Mouse (Mus musculus): Measurements from ENCODE around the gene Krt81.

- no peak for TF ChIP-seq POLR2A (IDR thresholded peaks at IDR 0.05; ENCODE audit: extremely low read depth, insufficient read depth, low read length)
- no peak for TF ChIP-seq CTCF (IDR thresholded peaks at IDR 0.05; ENCODE audit: low read depth, low read length)
These were observed 18.5 kb upstream of the Krt81 start for GRCm38 (mm10) chr15:101482056-101482455.

All from liver, adult 2 months (tissue).